Mouse (Mus musculus): Measurements from ENCODE around the gene Gap43. TPM values are rescaled to one million over a fixed set of nuclear protein-coding genes. Genes with fewer than 3 reads are reported as not detected.

Gap43 gene
- polyA plus RNA-seq, 1 experiment from 2014 or later: 57.3 TPM

- no peak overlapping the region for H3K4me3 ChIP-seq (replicated peaks; ENCODE audit: low read length)
- ATAC-seq (ENCODE audit: insufficient read depth, low FRiP score): no peak
- no peaks in the 10 kb centered on the region for H3K36me3 ChIP-seq (ENCODE audit: control insufficient read depth, insufficient read depth, low read length)
- H3K27me3 ChIP-seq (ENCODE audit: control insufficient read depth, insufficient read depth, low read length): no peaks in the 10 kb centered on the region
- H3K9ac ChIP-seq (ENCODE audit: low read length): no peak overlapping the region
- no peak overlapping the region for H3K27ac ChIP-seq (ENCODE audit: low read length)
- no peak overlapping the region for H3K4me2 ChIP-seq (ENCODE audit: low read depth, low read length)
- no peaks in the 10 kb centered on the region for H3K9me3 ChIP-seq (replicated peaks; ENCODE audit: control insufficient read depth, low read length)
- H3K4me1 ChIP-seq (ENCODE audit: control insufficient read depth, insufficient read depth, low read length): no peaks in the 10 kb centered on the region
- WGBS: 93% methylated on average over 1 of the region's 1 CpGs
Observed at GRCm38 (mm10) chr16:42312125-42312524, 28.3 kb downstream of the Gap43 start.

DNA sequence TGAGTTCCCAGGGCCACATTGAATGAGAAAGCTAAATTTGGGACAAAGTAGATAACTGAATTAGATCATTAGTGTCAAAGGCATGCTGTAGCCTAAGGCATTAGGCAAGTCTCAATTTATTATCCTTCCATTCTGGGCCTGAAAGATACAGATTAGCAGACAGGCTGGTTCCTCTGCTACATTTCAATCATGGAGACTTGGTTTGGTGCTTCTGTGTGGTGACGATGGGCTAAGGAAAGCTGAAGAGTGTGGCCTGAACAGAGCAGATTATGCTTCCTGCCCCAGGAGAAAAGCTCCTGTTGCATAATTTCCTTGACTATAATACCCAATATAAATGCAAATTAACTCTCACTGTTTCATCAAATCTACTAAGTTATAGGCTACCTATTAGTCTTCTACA lies 31.7 kb downstream of the Gap43 start:
- no peak for ATAC-seq (ENCODE audit: insufficient read depth, low FRiP score)
- Histone ChIP-seq H3K4me1 (ENCODE audit: control insufficient read depth, insufficient read depth, low read length) (peaks cover 5% of the 10 kb centered on the region), H3K36me3 (ENCODE audit: control insufficient read depth, insufficient read depth, low read length) (no peaks in the 10 kb centered on the region), H3K4me3 (replicated peaks; ENCODE audit: low read length) (no peak overlapping the region), H3K4me2 (ENCODE audit: low read depth, low read length) (no peak overlapping the region), H3K27me3 (ENCODE audit: control insufficient read depth, insufficient read depth, low read length) (no peaks in the 10 kb centered on the region), H3K9me3 (replicated peaks; ENCODE audit: control insufficient read depth, low read length) (no peaks in the 10 kb centered on the region), H3K9ac (ENCODE audit: low read length) (no peak overlapping the region), H3K27ac (ENCODE audit: low read length) (no peak overlapping the region)
- 90% methylated on average over 1 of the region's 1 CpGs for WGBS

DNA sequence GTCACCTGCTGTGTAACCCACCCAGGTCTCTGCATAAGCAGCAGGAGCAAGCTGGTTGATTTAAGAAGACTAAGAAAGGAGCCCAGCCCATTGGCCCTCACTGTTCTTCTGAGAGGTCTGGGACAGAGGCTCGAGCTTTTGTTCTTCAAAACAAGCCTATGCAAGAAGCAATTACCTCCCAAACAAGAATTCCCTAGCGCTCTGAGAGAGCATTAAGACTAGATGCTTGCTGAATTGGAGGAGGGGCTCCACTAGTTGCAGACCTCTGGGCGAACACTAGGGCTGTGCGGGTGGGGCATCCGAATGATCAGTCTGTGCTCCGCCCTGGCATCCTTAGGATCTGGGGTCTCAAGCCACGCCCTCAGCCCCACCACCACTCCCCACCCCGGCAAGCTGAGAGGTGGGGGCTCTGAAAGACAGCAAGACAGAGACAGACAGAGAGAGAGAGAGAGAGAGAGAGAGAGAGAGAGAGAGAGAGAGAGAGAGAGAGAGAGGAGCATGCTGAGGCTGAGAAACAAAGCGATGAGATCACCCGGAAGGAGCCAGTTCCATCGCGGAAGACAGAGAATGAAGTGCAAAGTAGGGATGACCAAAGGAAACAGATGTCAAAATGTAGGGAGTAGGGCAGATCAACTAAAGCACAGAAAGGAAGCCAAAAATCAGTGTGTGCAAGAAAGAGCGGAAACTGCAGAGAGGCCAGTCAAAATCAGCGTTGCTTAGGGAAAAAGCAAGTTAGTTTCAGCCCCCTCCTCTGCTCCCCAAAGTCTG lies 34.3 kb downstream of the Gap43 start:
- WGBS: 3% methylated on average over 14 of the region's 14 CpGs
- peak; percentile 88 for ATAC-seq (ENCODE audit: insufficient read depth, low FRiP score)
- H3K4me3 ChIP-seq (replicated peaks; ENCODE audit: low read length): peak overlapping the region; percentile 37
- H3K27ac ChIP-seq (ENCODE audit: low read length): peak overlapping the region; percentile 39
- no peaks in the 10 kb centered on the region for H3K27me3 ChIP-seq (ENCODE audit: control insufficient read depth, insufficient read depth, low read length)
- H3K9me3 ChIP-seq (replicated peaks; ENCODE audit: control insufficient read depth, low read length): no peaks in the 10 kb centered on the region
- peak overlapping the region; percentile 52 for H3K9ac ChIP-seq (ENCODE audit: low read length)
- peak overlapping the region; percentile 54 for H3K4me2 ChIP-seq (ENCODE audit: low read depth, low read length)
- no peaks in the 10 kb centered on the region for H3K36me3 ChIP-seq (ENCODE audit: control insufficient read depth, insufficient read depth, low read length)
- H3K4me1 ChIP-seq (ENCODE audit: control insufficient read depth, insufficient read depth, low read length): peaks cover 5% of the 10 kb centered on the region

DNA sequence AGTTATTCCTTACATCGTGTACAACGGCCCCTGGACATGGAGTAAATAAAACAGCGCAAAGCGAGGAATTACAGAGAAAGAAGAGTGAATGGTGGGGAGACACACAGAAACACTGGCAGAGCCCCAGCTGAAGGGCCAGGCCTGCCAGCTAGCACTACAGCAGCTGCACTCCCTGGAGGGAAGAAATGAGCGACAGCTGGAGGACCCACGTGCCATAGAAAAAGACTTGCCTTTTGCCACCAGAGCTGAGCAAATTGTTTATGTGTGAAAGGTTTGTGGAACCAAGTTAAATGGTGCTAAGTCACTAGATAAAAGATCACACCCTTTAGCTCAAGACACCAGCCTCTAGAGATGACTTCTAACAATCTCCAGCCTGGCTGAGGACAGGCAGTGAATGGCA lies 37.0 kb downstream of the Gap43 start:
- Histone ChIP-seq H3K4me2 (ENCODE audit: low read depth, low read length) (no peak overlapping the region), H3K27ac (ENCODE audit: low read length) (no peak overlapping the region), H3K4me1 (ENCODE audit: control insufficient read depth, insufficient read depth, low read length) (peaks cover 5% of the 10 kb centered on the region), H3K27me3 (ENCODE audit: control insufficient read depth, insufficient read depth, low read length) (no peaks in the 10 kb centered on the region), H3K4me3 (replicated peaks; ENCODE audit: low read length) (no peak overlapping the region), H3K36me3 (ENCODE audit: control insufficient read depth, insufficient read depth, low read length) (no peaks in the 10 kb centered on the region), H3K9ac (ENCODE audit: low read length) (no peak overlapping the region), H3K9me3 (replicated peaks; ENCODE audit: control insufficient read depth, low read length) (no peaks in the 10 kb centered on the region)
- no peak for ATAC-seq (ENCODE audit: insufficient read depth, low FRiP score)
- WGBS: 52% methylated on average over 6 of the region's 6 CpGs

- no peak overlapping the region for H3K9ac ChIP-seq (ENCODE audit: low read length)
- H3K27ac ChIP-seq (ENCODE audit: low read length): no peak overlapping the region
- no peaks in the 10 kb centered on the region for H3K9me3 ChIP-seq (replicated peaks; ENCODE audit: control insufficient read depth, low read length)
- WGBS: 74% methylated on average over 5 of the region's 5 CpGs
- no peaks in the 10 kb centered on the region for H3K27me3 ChIP-seq (ENCODE audit: control insufficient read depth, insufficient read depth, low read length)
- H3K36me3 ChIP-seq (ENCODE audit: control insufficient read depth, insufficient read depth, low read length): no peaks in the 10 kb centered on the region
- ATAC-seq (ENCODE audit: insufficient read depth, low FRiP score): no peak
- no peak overlapping the region for H3K4me2 ChIP-seq (ENCODE audit: low read depth, low read length)
- H3K4me1 ChIP-seq (ENCODE audit: control insufficient read depth, insufficient read depth, low read length): no peaks in the 10 kb centered on the region
- H3K4me3 ChIP-seq (replicated peaks; ENCODE audit: low read length): no peak overlapping the region
Observed at GRCm38 (mm10) chr16:42294481-42294880, 46.0 kb downstream of the Gap43 start.

- WGBS: 90% methylated on average over 2 of the region's 2 CpGs
Observed at GRCm38 (mm10) chr16:42294056-42294455, 46.4 kb downstream of the Gap43 start.

GRCm38 (mm10) chr16:42291572-42291971 lies 48.9 kb downstream of the Gap43 start:
- H3K27me3 ChIP-seq (ENCODE audit: control insufficient read depth, insufficient read depth, low read length): no peaks in the 10 kb centered on the region
- H3K4me2 ChIP-seq (ENCODE audit: low read depth, low read length): no peak overlapping the region
- no peaks in the 10 kb centered on the region for H3K9me3 ChIP-seq (replicated peaks; ENCODE audit: control insufficient read depth, low read length)
- H3K4me3 ChIP-seq (replicated peaks; ENCODE audit: low read length): no peak overlapping the region
- no peak; the same call in 1 of the 2 replicates for ATAC-seq (ENCODE audit: insufficient read depth, low FRiP score)
- no peaks in the 10 kb centered on the region for H3K36me3 ChIP-seq (ENCODE audit: control insufficient read depth, insufficient read depth, low read length)
- WGBS: 79% methylated on average over 8 of the region's 8 CpGs
- H3K4me1 ChIP-seq (ENCODE audit: control insufficient read depth, insufficient read depth, low read length): no peaks in the 10 kb centered on the region
- no peak overlapping the region for H3K27ac ChIP-seq (ENCODE audit: low read length)
- no peak overlapping the region for H3K9ac ChIP-seq (ENCODE audit: low read length)

More at GRCm38 (mm10) chr16:42294056-42294455, 46.4 kb downstream of the Gap43 start:
- Histone ChIP-seq H3K4me2 (ENCODE audit: low read depth, low read length) (no peak overlapping the region), H3K9ac (ENCODE audit: low read length) (no peak overlapping the region), H3K4me3 (replicated peaks; ENCODE audit: low read length) (no peak overlapping the region), H3K4me1 (ENCODE audit: control insufficient read depth, insufficient read depth, low read length) (no peaks in the 10 kb centered on the region), H3K27ac (ENCODE audit: low read length) (no peak overlapping the region), H3K9me3 (replicated peaks; ENCODE audit: control insufficient read depth, low read length) (no peaks in the 10 kb centered on the region), H3K27me3 (ENCODE audit: control insufficient read depth, insufficient read depth, low read length) (no peaks in the 10 kb centered on the region), H3K36me3 (ENCODE audit: control insufficient read depth, insufficient read depth, low read length) (no peaks in the 10 kb centered on the region)
- no peak for ATAC-seq (ENCODE audit: insufficient read depth, low FRiP score)

DNA sequence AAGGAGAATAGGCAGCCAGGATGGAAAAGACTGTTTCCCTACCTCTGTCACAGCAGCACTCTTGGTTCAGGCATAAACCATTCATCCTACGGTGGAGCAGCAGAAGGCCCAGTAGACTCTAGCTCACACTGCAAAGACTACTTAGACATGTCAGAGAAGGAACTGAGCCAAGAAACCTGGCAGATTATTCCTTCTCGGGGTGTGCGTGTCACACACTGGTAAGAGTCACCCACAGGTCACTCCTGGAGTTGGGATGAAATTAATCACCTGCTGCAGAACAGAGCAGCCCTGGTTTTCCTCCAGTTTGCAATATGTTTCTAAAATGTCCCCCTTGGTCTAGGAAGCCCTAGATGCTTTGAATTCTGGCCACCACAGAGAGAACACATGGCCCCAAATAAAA lies 56.4 kb downstream of the Gap43 start:
- Histone ChIP-seq H3K4me2 (ENCODE audit: low read depth, low read length) (no peak overlapping the region), H3K36me3 (ENCODE audit: control insufficient read depth, insufficient read depth, low read length) (no peaks in the 10 kb centered on the region), H3K4me3 (replicated peaks; ENCODE audit: low read length) (no peak overlapping the region), H3K27ac (ENCODE audit: low read length) (no peak overlapping the region), H3K4me1 (ENCODE audit: control insufficient read depth, insufficient read depth, low read length) (no peaks in the 10 kb centered on the region), H3K9me3 (replicated peaks; ENCODE audit: control insufficient read depth, low read length) (no peaks in the 10 kb centered on the region), H3K27me3 (ENCODE audit: control insufficient read depth, insufficient read depth, low read length) (no peaks in the 10 kb centered on the region), H3K9ac (ENCODE audit: low read length) (no peak overlapping the region)
- no peak for ATAC-seq (ENCODE audit: insufficient read depth, low FRiP score)
- 49% methylated on average over 3 of the region's 3 CpGs for WGBS

GRCm38 (mm10) chr16:42277713-42278112 lies 62.7 kb downstream of the Gap43 start:
- Histone ChIP-seq H3K9me3 (replicated peaks; ENCODE audit: control insufficient read depth, low read length) (no peaks in the 10 kb centered on the region), H3K4me1 (ENCODE audit: control insufficient read depth, insufficient read depth, low read length) (no peaks in the 10 kb centered on the region), H3K4me2 (ENCODE audit: low read depth, low read length) (no peak overlapping the region), H3K4me3 (replicated peaks; ENCODE audit: low read length) (no peak overlapping the region), H3K27me3 (ENCODE audit: control insufficient read depth, insufficient read depth, low read length) (no peaks in the 10 kb centered on the region), H3K9ac (ENCODE audit: low read length) (no peak overlapping the region), H3K27ac (ENCODE audit: low read length) (no peak overlapping the region), H3K36me3 (ENCODE audit: control insufficient read depth, insufficient read depth, low read length) (no peaks in the 10 kb centered on the region)
- no peak for ATAC-seq (ENCODE audit: insufficient read depth, low FRiP score)
- whole genome bisulfite sequencing: 90% methylated on average over 2 of the region's 2 CpGs
